ENCODE assay signal across 8 mouse cellular contexts in the genomic region with DNA sequence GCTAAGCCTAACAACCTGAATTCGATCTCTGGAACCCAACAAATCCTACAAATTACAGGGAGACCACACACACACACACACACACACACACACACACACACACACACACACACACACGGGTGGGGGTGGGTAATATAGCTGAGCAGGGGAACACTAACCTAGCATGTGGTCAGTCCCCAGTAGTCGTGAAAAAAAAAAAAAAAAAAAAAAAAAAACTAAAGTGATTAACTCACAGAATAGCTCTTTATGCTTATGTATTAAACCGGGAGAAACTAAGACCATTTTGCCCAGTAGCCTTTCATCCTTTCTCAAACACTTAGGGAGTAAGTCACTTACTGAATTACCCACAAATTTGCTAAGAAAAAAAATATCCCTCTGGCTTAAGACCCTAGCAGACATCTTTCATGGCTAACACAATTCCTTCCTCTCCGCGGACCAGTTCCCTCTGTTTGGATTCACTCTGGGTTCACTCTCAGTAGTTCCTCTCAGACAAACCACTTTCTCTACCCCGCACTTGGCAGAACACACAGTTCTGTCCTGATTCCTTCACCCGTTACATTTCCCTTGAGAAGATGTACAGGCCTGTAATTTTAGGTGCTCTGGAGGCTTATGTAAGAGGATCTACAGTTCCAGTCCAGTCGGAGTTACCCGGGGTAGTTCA. TPM values are rescaled to one million over a fixed set of nuclear protein-coding genes. Genes with fewer than 3 reads are reported as not detected.
DNase-seq lines count a peak whose midpoint lies in the region; ATAC-seq and TF ChIP-seq lines count a peak whose summit lies in the region.

No protein-coding gene starts in this region.

- no peak for DNase-seq in kidney, adult 8-10 months
- DNase-seq in ES-E14 (ENCODE audit: low read depth, low spot score): no peak
- no peak for DNase-seq in limb, embryonic 11.5 days (ENCODE audit: low spot score)
- DNase-seq in adrenal gland, adult 8-10 months: no peak
- DNase-seq in gastrocnemius, postnatal 14 days: no peak

- H3K4me2 ChIP-seq in kidney, embryonic 14.5 days (replicated peaks; ENCODE audit: low read depth, low read length): peak overlapping the region; percentile 94
- peak overlapping the region; percentile 94 for H3K4me2 ChIP-seq in limb, embryonic 11.5 days (ENCODE audit: low read depth, severe bottlenecking)
- H3K4me2 ChIP-seq in neural tube, embryonic 13.5 days: peak overlapping the region; percentile 93

- H3K4me3 ChIP-seq in kidney, embryonic 14.5 days (ENCODE audit: low read length): peak overlapping the region; percentile 54
- H3K4me3 ChIP-seq in ES-E14 (ENCODE audit: insufficient read depth in 1 of 2, low read depth in 1 of 2, low read length in 2 of 2, poor library complexity in 1 of 2, severe bottlenecking in 1 of 2): peak overlapping the region; percentile 69 to 70
- H3K4me3 ChIP-seq in limb, embryonic 11.5 days (ENCODE audit: low read depth, low read length): peak overlapping the region; percentile 51
- peak overlapping the region; percentile 56 for H3K4me3 ChIP-seq in neural tube, embryonic 13.5 days

- H3K27me3 ChIP-seq in kidney, embryonic 14.5 days (ENCODE audit: control insufficient read depth, insufficient read depth, low read length): peaks cover 7% of the 10 kb centered on the region
- H3K27me3 ChIP-seq in limb, embryonic 11.5 days (ENCODE audit: control insufficient read depth, insufficient read depth, low read length): no peaks in the 10 kb centered on the region
- H3K27me3 ChIP-seq in neural tube, embryonic 13.5 days: peaks cover 35% of the 10 kb centered on the region

- no peak overlapping the region for H3K27ac ChIP-seq in kidney, embryonic 14.5 days (ENCODE audit: low read depth, low read length)
- H3K27ac ChIP-seq in ES-E14 (ENCODE audit: insufficient read depth, low read depth, low read length, poor library complexity, severe bottlenecking): no peak overlapping the region
- H3K27ac ChIP-seq in limb, embryonic 11.5 days (replicated peaks; ENCODE audit: low read depth, low read length): no peak overlapping the region
- H3K27ac ChIP-seq in neural tube, embryonic 13.5 days (replicated peaks): peak overlapping the region; percentile 15; the same call in 1 of the 2 replicates

- H3K4me1 ChIP-seq in kidney, embryonic 14.5 days (ENCODE audit: control insufficient read depth, insufficient read depth, low read length): no peaks in the 10 kb centered on the region
- peaks cover 2 to 3% of the 10 kb centered on the region in 2 experiments; a peak in 2 of 4 replicates for H3K4me1 ChIP-seq in ES-E14 (ENCODE audit: control insufficient read depth in 2 of 2, insufficient read depth in 2 of 2, low read length in 2 of 2, poor library complexity in 1 of 2)
- H3K4me1 ChIP-seq in limb, embryonic 11.5 days (ENCODE audit: control insufficient read depth, insufficient read depth, low read length): peaks cover 4% of the 10 kb centered on the region; the same call in 1 of the 2 replicates
- peaks cover 10% of the 10 kb centered on the region; the same call in 1 of the 2 replicates for H3K4me1 ChIP-seq in neural tube, embryonic 13.5 days (replicated peaks)

- WGBS in kidney, embryonic 14.5 days: 38% methylated on average over 10 of the region's 10 CpGs
- 40% methylated on average over 10 of the region's 10 CpGs for WGBS in limb, embryonic 11.5 days
- 37% methylated on average over 10 of the region's 10 CpGs for WGBS in neural tube, embryonic 13.5 days

- in situ Hi-C loops in ES-E14 (cut with MboI; ENCODE audit: low sequenced_read_pairs in 2 of 2, unreplicated experiment in 2 of 2): no loop called here

- peak overlapping the region; percentile 69 for H3K9ac ChIP-seq in kidney, embryonic 14.5 days (ENCODE audit: low read depth, low read length)
- H3K9ac ChIP-seq in ES-E14 (ENCODE audit: insufficient read depth, low read depth, low read length, poor library complexity, severe bottlenecking): peak overlapping the region; percentile 75
- H3K9ac ChIP-seq in limb, embryonic 11.5 days (ENCODE audit: low read length): peak overlapping the region; percentile 78
- H3K9ac ChIP-seq in neural tube, embryonic 13.5 days: peak overlapping the region; percentile 82

- ATAC-seq in kidney, embryonic 14.5 days (ENCODE audit: low FRiP score, low TSS enrichment): no peak
- ATAC-seq in erythroblast, adult 5-6 weeks (replicated peaks; ENCODE audit: low FRiP score, poor library complexity, severe bottlenecking): peak; percentile 18; the same call in 1 of the 2 replicates
- ATAC-seq in limb, embryonic 11.5 days (ENCODE audit: insufficient number of reproducible peaks, low FRiP score, low TSS enrichment, low read depth): 0 out of 2 replicates have a peak, but pooled peaks have one; percentile 1
- ATAC-seq in neural tube, embryonic 13.5 days (ENCODE audit: low read depth): no peak

- H3K9me3 ChIP-seq in kidney, embryonic 14.5 days (ENCODE audit: control insufficient read depth, low read length): no peaks in the 10 kb centered on the region
- no peaks in the 10 kb centered on the region for H3K9me3 ChIP-seq in ES-E14 (ENCODE audit: control insufficient read depth, insufficient read depth, low read depth, low read length)
- H3K9me3 ChIP-seq in limb, embryonic 11.5 days (ENCODE audit: control insufficient read depth, low read length): no peaks in the 10 kb centered on the region
- H3K9me3 ChIP-seq in neural tube, embryonic 13.5 days: no peaks in the 10 kb centered on the region

- intact Hi-C loops in gastrocnemius, postnatal 14 days (cut with DNase I; ENCODE audit: low total_unique reads): no loop called here

- H3K36me3 ChIP-seq in kidney, embryonic 14.5 days (ENCODE audit: control insufficient read depth, insufficient read depth, low read length): no peaks in the 10 kb centered on the region
- no peaks in the 10 kb centered on the region for H3K36me3 ChIP-seq in ES-E14 (ENCODE audit: control insufficient read depth, insufficient read depth, low read length, poor library complexity, severe bottlenecking)
- no peaks in the 10 kb centered on the region for H3K36me3 ChIP-seq in limb, embryonic 11.5 days (ENCODE audit: control insufficient read depth, insufficient read depth, low read length)
- H3K36me3 ChIP-seq in neural tube, embryonic 13.5 days: no peaks in the 10 kb centered on the region

TF ChIP-seq in ES-E14, 5 proteins besides CTCF, POLR2A, EP300 and RAD21:
- TF ChIP-seq CHD2 (IDR thresholded peaks at IDR 0.05; ENCODE audit: low read depth, low read length) (no peak; the same call in 1 of the 2 replicates), ZC3H11A (IDR thresholded peaks at IDR 0.05; ENCODE audit: borderline replicate concordance, low read depth, low read length) (no peak), MAFK (IDR thresholded peaks at IDR 0.05; ENCODE audit: insufficient read depth, low read depth, low read length) (no peak), ZNF384 (IDR thresholded peaks at IDR 0.05; ENCODE audit: low read depth, low read length) (0 out of 2 replicates have a peak, but pooled peaks have one; percentile 60), HCFC1 (IDR thresholded peaks at IDR 0.05; ENCODE audit: borderline replicate concordance, insufficient read depth, low read length) (no peak)

RNA-seq across cellular contexts. Expression of a gene that starts 0.7 kb away (rescaled TPM):
- polyA plus RNA-seq in kidney, embryonic 14.5 days (2014; fragmentation: Nextera tagmentation; extraction: Ambion mirVana): 2.9 and 5.8 TPM in 2 replicates
- 890 and 1,987 TPM in 2 replicates for total RNA-seq in ES-E14 (2012; rRNA removed)
- 7.5 and 15.7 TPM in 2 replicates for total RNA-seq in erythroblast, adult 5-6 weeks (2015; ENCODE audit: low replicate concordance)
- 19.1 and 19.4 TPM in 2 replicates for total RNA-seq in erythroblast, adult 5-6 weeks (2017; ENCODE audit: low replicate concordance)
- 72.9 and 74.1 TPM in 2 replicates for polyA plus RNA-seq in limb, embryonic 11.5 days (2014; fragmentation: Nextera tagmentation; extraction: Ambion mirVana)
- polyA plus RNA-seq in neural tube, embryonic 13.5 days (2015; fragmentation: Nextera tagmentation; extraction: Ambion mirVana): 22.5 and 27.5 TPM in 2 replicates
- total RNA-seq in adrenal gland, adult 8-10 months (2022): 10 to 100 TPM; 10.3 to 17.0 (median 11.7) TPM
- total RNA-seq in gastrocnemius, postnatal 14 days (2021): 1 to 10 TPM; 1.2 to 1.9 TPM

RNA-seq across cellular contexts. Expression of a gene that starts 18.9 kb away (rescaled TPM):
- 4.1 and 7.8 TPM in 2 replicates for polyA plus RNA-seq in kidney, embryonic 14.5 days (2014; fragmentation: Nextera tagmentation; extraction: Ambion mirVana)
- total RNA-seq in ES-E14 (2012; rRNA removed): 1.3 and 1.7 TPM in 2 replicates
- 1.3 and 11.5 TPM in 2 replicates for total RNA-seq in erythroblast, adult 5-6 weeks (2015; ENCODE audit: low replicate concordance)
- total RNA-seq in erythroblast, adult 5-6 weeks (2017; ENCODE audit: low replicate concordance): 0.70 and 4.4 TPM in 2 replicates
- 3.7 and 3.9 TPM in 2 replicates for polyA plus RNA-seq in limb, embryonic 11.5 days (2014; fragmentation: Nextera tagmentation; extraction: Ambion mirVana)
- 6.3 and 7.3 TPM in 2 replicates for polyA plus RNA-seq in neural tube, embryonic 13.5 days (2015; fragmentation: Nextera tagmentation; extraction: Ambion mirVana)
- 10 to 100 TPM; 18.6 to 24.8 (median 21.6) TPM for total RNA-seq in adrenal gland, adult 8-10 months (2022)
- 10 to 100 TPM; 15.5 to 18.5 TPM for total RNA-seq in gastrocnemius, postnatal 14 days (2021)

RNA-seq across cellular contexts. Expression of a gene that starts 55.2 kb away (rescaled TPM):
- 1.0 and 1.7 TPM in 2 replicates for polyA plus RNA-seq in kidney, embryonic 14.5 days (2014; fragmentation: Nextera tagmentation; extraction: Ambion mirVana)
- 0.22 TPM in 1 of 2 replicates, not detected in the other for total RNA-seq in ES-E14 (2012; rRNA removed)
- 0.21 TPM in 1 of 2 replicates, not detected in the other for total RNA-seq in erythroblast, adult 5-6 weeks (2015; ENCODE audit: low replicate concordance)
- 0.42 and 0.43 TPM in 2 replicates for total RNA-seq in erythroblast, adult 5-6 weeks (2017; ENCODE audit: low replicate concordance)
- 0.97 and 1.0 TPM in 2 replicates for polyA plus RNA-seq in limb, embryonic 11.5 days (2014; fragmentation: Nextera tagmentation; extraction: Ambion mirVana)
- polyA plus RNA-seq in neural tube, embryonic 13.5 days (2015; fragmentation: Nextera tagmentation; extraction: Ambion mirVana): 2.6 and 2.7 TPM in 2 replicates
- 10 to 100 TPM in 2 of 4 experiments, 1 to 10 TPM in 2; 3.6 to 14.5 (median 8.7) TPM for total RNA-seq in adrenal gland, adult 8-10 months (2022)
- 1 to 10 TPM in 1 of 2 experiments, under 1 TPM in 1; 1.00 to 1.6 TPM for total RNA-seq in gastrocnemius, postnatal 14 days (2021)

Comparison
In these comparisons a context has a peak if more than half of its experiments do, and no peak if none do; other contexts are left out.
1. ATAC-seq: peak in erythroblast, adult 5-6 weeks (single experiment) and limb, embryonic 11.5 days (single experiment); none in kidney, embryonic 14.5 days (single experiment) and neural tube, embryonic 13.5 days (single experiment).
2. RNA of a gene that starts 0.7 kb away (total RNA-seq): 890 to 1,987 TPM in ES-E14; 7.5 to 19.4 TPM in erythroblast, adult 5-6 weeks, 10.3 to 17.0 TPM in adrenal gland, adult 8-10 months and 1.2 to 1.9 TPM in gastrocnemius, postnatal 14 days; every median in the first group is over 10 times any median in the second.
3. Peak in every context shown above with its lines, with median percentiles within 50 percentile points of each other: H3K4me2 ChIP-seq, H3K4me3 ChIP-seq and H3K9ac ChIP-seq.